Mouse (Mus musculus) midbrain, embryonic 12.5 days (tissue): ENCODE measurements at regions not wholly inside any gene's neighbourhood (a gene's known extent, or its start where the extent isn't known, plus 50 kb on each side); places are given as distances from the start of the nearest gene placed in this dataset.

Source experiments
- ATAC-seq: fragments of 200-750 bp; cut with Nextera tagmentation; 2 replicates; pipeline ENCODE4 v1.8.0; 2017; ENCODE audit warnings: low read depth, moderate TSS enrichment, moderate library complexity; ENCODE audit not compliant: low FRiP score
- H3K27ac ChIP-seq: fragments of 300-500 bp; sonication (generic); replicated peaks from 2 replicates; pipeline ENCODE4 v1.5.1; 2016; ENCODE audit warnings: mild to moderate bottlenecking
- H3K27me3 ChIP-seq: fragments of 300-500 bp; sonication (generic); 2 replicates; pipeline ENCODE4 v1.6.1; 2016; ENCODE audit warnings: mild to moderate bottlenecking
- H3K36me3 ChIP-seq: fragments of 300-500 bp; sonication (generic); 2 replicates; pipeline ENCODE4 v1.6.1; 2016
- H3K4me1 ChIP-seq: fragments of 300-500 bp; sonication (generic); 2 replicates; pipeline ENCODE4 v1.6.1; 2016
- H3K4me2 ChIP-seq: fragments of 300-500 bp; sonication (generic); replicated peaks from 2 replicates; pipeline ENCODE4 v1.6.1; 2016; ENCODE audit warnings: mild to moderate bottlenecking, moderate library complexity
- H3K4me3 ChIP-seq: fragments of 300-500 bp; sonication (generic); 2 replicates; pipeline ENCODE4 v1.5.1; 2016; ENCODE audit warnings: mild to moderate bottlenecking
- H3K9ac ChIP-seq: fragments of 300-500 bp; sonication (generic); replicated peaks from 2 replicates; pipeline ENCODE4 v1.6.1; 2016; ENCODE audit warnings: mild to moderate bottlenecking, moderate library complexity
- H3K9me3 ChIP-seq: fragments of 300-500 bp; sonication (generic); 2 replicates; pipeline ENCODE4 v1.6.1; 2016; ENCODE audit warnings: mild to moderate bottlenecking
- WGBS: fragments of 180-500 bp; shearing (Covaris S2); methylation state at CpG from one replicate; pipeline ENCODE4 v1.1.7; 2016; 5-methylcytosine and 5-hydroxymethylcytosine counted together

- Histone ChIP-seq H3K4me3 (no peak overlapping the region), H3K27me3 (no peaks in the 10 kb centered on the region), H3K4me1 (no peaks in the 10 kb centered on the region), H3K9ac (no peak overlapping the region), H3K4me2 (no peak overlapping the region), H3K9me3 (no peaks in the 10 kb centered on the region), H3K27ac (no peak overlapping the region), H3K36me3 (no peaks in the 10 kb centered on the region)
- 86% methylated on average over 5 of the region's 5 CpGs for WGBS
- ATAC-seq = no peak
These were observed 216.9 kb upstream of the Mettl25 start for GRCm38 (mm10) chr10:106058050-106058449.

- Histone ChIP-seq H3K27me3 (no peaks in the 10 kb centered on the region), H3K36me3 (no peaks in the 10 kb centered on the region), H3K4me1 (no peaks in the 10 kb centered on the region), H3K9me3 (no peaks in the 10 kb centered on the region), H3K4me2 (no peak overlapping the region), H3K4me3 (no peak overlapping the region), H3K27ac (no peak overlapping the region), H3K9ac (no peak overlapping the region)
- ATAC-seq = no peak
- 83% methylated on average over 1 of the region's 1 CpGs for WGBS
These were observed 197.3 kb upstream of the Mettl25 start for GRCm38 (mm10) chr10:106038497-106038896.

GRCm38 (mm10) chr10:106038033-106038432 is 196.9 kb upstream of the Mettl25 start:
- Histone ChIP-seq H3K9ac (no peak overlapping the region), H3K4me2 (no peak overlapping the region), H3K4me3 (no peak overlapping the region), H3K4me1 (no peaks in the 10 kb centered on the region), H3K36me3 (no peaks in the 10 kb centered on the region), H3K27me3 (no peaks in the 10 kb centered on the region), H3K9me3 (no peaks in the 10 kb centered on the region), H3K27ac (no peak overlapping the region)
- WGBS = 86% methylated on average over 2 of the region's 2 CpGs
- no peak for ATAC-seq

- H3K9me3 ChIP-seq = no peaks in the 10 kb centered on the region
- H3K4me3 ChIP-seq = no peak overlapping the region
- no peak overlapping the region for H3K27ac ChIP-seq
- no peaks in the 10 kb centered on the region for H3K27me3 ChIP-seq
- no peak overlapping the region for H3K9ac ChIP-seq
- H3K4me1 ChIP-seq = no peaks in the 10 kb centered on the region
- H3K36me3 ChIP-seq = no peaks in the 10 kb centered on the region
- 81% methylated on average over 4 of the region's 4 CpGs for WGBS
- ATAC-seq = no peak
- no peak overlapping the region for H3K4me2 ChIP-seq
These were observed 192.2 kb upstream of the Mettl25 start for GRCm38 (mm10) chr10:106033416-106033815.

- Histone ChIP-seq H3K27ac (no peak overlapping the region), H3K9me3 (no peaks in the 10 kb centered on the region), H3K4me2 (no peak overlapping the region), H3K27me3 (no peaks in the 10 kb centered on the region), H3K4me1 (peaks cover 7% of the 10 kb centered on the region; the same call in 1 of the 2 replicates), H3K9ac (no peak overlapping the region), H3K36me3 (no peaks in the 10 kb centered on the region), H3K4me3 (no peak overlapping the region)
- WGBS = 66% methylated on average over 1 of the region's 1 CpGs
- ATAC-seq = no peak
These were observed 183.5 kb upstream of the Mettl25 start for GRCm38 (mm10) chr10:106024648-106025047.

GRCm38 (mm10) chr10:106023639-106024215 is 182.5 kb upstream of the Mettl25 start:
- no peaks in the 10 kb centered on the region for H3K36me3 ChIP-seq
- no peaks in the 10 kb centered on the region for H3K27me3 ChIP-seq
- H3K4me1 ChIP-seq = peaks cover 7% of the 10 kb centered on the region; the same call in 1 of the 2 replicates
- no peaks in the 10 kb centered on the region for H3K9me3 ChIP-seq
- H3K9ac ChIP-seq = no peak overlapping the region
- 0 out of 2 replicates have a peak, but pooled peaks have one; percentile 9 for ATAC-seq
- no peak overlapping the region for H3K4me3 ChIP-seq
- no peak overlapping the region for H3K4me2 ChIP-seq
- H3K27ac ChIP-seq = no peak overlapping the region
- 61% methylated on average over 9 of the region's 9 CpGs for WGBS

GRCm38 (mm10) chr10:106015965-106016364 is 174.8 kb upstream of the Mettl25 start:
- no peak overlapping the region for H3K27ac ChIP-seq

GRCm38 (mm10) chr10:106015436-106015835 is 174.3 kb upstream of the Mettl25 start:
- H3K4me1 ChIP-seq = no peaks in the 10 kb centered on the region
- 82% methylated on average over 1 of the region's 1 CpGs for WGBS
- ATAC-seq = no peak

More at GRCm38 (mm10) chr10:106015965-106016364, 174.8 kb upstream of the Mettl25 start:
- no peak overlapping the region for H3K9ac ChIP-seq
- ATAC-seq = no peak
- H3K4me1 ChIP-seq = no peaks in the 10 kb centered on the region
- no peaks in the 10 kb centered on the region for H3K36me3 ChIP-seq
- H3K4me2 ChIP-seq = no peak overlapping the region
- H3K9me3 ChIP-seq = no peaks in the 10 kb centered on the region
- H3K4me3 ChIP-seq = no peak overlapping the region
- 81% methylated on average over 1 of the region's 1 CpGs for WGBS
- no peaks in the 10 kb centered on the region for H3K27me3 ChIP-seq

GRCm38 (mm10) chr10:106010131-106010530 is 169.0 kb upstream of the Mettl25 start:
- ATAC-seq = no peak
- Histone ChIP-seq H3K36me3 (no peaks in the 10 kb centered on the region), H3K9me3 (no peaks in the 10 kb centered on the region), H3K9ac (no peak overlapping the region), H3K4me2 (no peak overlapping the region), H3K27me3 (no peaks in the 10 kb centered on the region), H3K4me3 (no peak overlapping the region), H3K4me1 (no peaks in the 10 kb centered on the region), H3K27ac (no peak overlapping the region)
- 59% methylated on average over 2 of the region's 2 CpGs for WGBS

More at GRCm38 (mm10) chr10:106015436-106015835, 174.3 kb upstream of the Mettl25 start:
- Histone ChIP-seq H3K27ac (no peak overlapping the region), H3K27me3 (no peaks in the 10 kb centered on the region), H3K36me3 (no peaks in the 10 kb centered on the region), H3K9ac (no peak overlapping the region), H3K4me2 (no peak overlapping the region), H3K4me3 (no peak overlapping the region), H3K9me3 (no peaks in the 10 kb centered on the region)

- Histone ChIP-seq H3K4me1 (no peaks in the 10 kb centered on the region), H3K27me3 (no peaks in the 10 kb centered on the region), H3K36me3 (no peaks in the 10 kb centered on the region), H3K4me3 (no peak overlapping the region), H3K9ac (no peak overlapping the region), H3K9me3 (no peaks in the 10 kb centered on the region), H3K4me2 (no peak overlapping the region), H3K27ac (no peak overlapping the region)
- ATAC-seq = no peak
- 87% methylated on average over 4 of the region's 4 CpGs for WGBS
These were observed 166.2 kb upstream of the Mettl25 start for GRCm38 (mm10) chr10:106007331-106007730.

- ATAC-seq = no peak
- Histone ChIP-seq H3K27me3 (no peaks in the 10 kb centered on the region), H3K4me1 (no peaks in the 10 kb centered on the region), H3K9me3 (no peaks in the 10 kb centered on the region), H3K27ac (no peak overlapping the region), H3K9ac (no peak overlapping the region), H3K4me2 (no peak overlapping the region), H3K4me3 (no peak overlapping the region), H3K36me3 (no peaks in the 10 kb centered on the region)
- 91% methylated on average over 10 of the region's 10 CpGs for WGBS
These were observed 165.7 kb upstream of the Mettl25 start for GRCm38 (mm10) chr10:106006861-106007260.

- no peak overlapping the region for H3K27ac ChIP-seq
- no peaks in the 10 kb centered on the region for H3K9me3 ChIP-seq
- no peak overlapping the region for H3K4me2 ChIP-seq
- no peaks in the 10 kb centered on the region for H3K27me3 ChIP-seq
- H3K36me3 ChIP-seq = no peaks in the 10 kb centered on the region
- no peak for ATAC-seq
- H3K9ac ChIP-seq = no peak overlapping the region
- H3K4me1 ChIP-seq = no peaks in the 10 kb centered on the region
- no peak overlapping the region for H3K4me3 ChIP-seq
These were observed 164.9 kb upstream of the Mettl25 start for GRCm38 (mm10) chr10:106006061-106006460.

- Histone ChIP-seq H3K9ac (no peak overlapping the region), H3K4me3 (no peak overlapping the region), H3K27ac (no peak overlapping the region), H3K4me1 (no peaks in the 10 kb centered on the region), H3K9me3 (no peaks in the 10 kb centered on the region), H3K36me3 (no peaks in the 10 kb centered on the region), H3K27me3 (no peaks in the 10 kb centered on the region), H3K4me2 (no peak overlapping the region)
- 90% methylated on average over 3 of the region's 3 CpGs for WGBS
- no peak for ATAC-seq
These were observed 116.3 kb upstream of the Mettl25 start for GRCm38 (mm10) chr10:105957468-105957867.
